Mouse (Mus musculus) kidney, embryonic 14.5 days (tissue): Measurements from ENCODE around the gene Ppp1r13b. TPM values are rescaled to one million over a fixed set of nuclear protein-coding genes. Genes with fewer than 3 reads are reported as not detected.

Source experiments
- ATAC-seq: fragments of 200-750 bp; cut with Nextera tagmentation; 2 replicates; pipeline ENCODE4 v1.8.0; 2017; ENCODE audit warnings: moderate number of reproducible peaks, mild to moderate bottlenecking, moderate TSS enrichment, moderate library complexity; ENCODE audit not compliant: low FRiP score, low TSS enrichment
- H3K27ac ChIP-seq: fragments of 300-500 bp; sonication (generic); 2 replicates; pipeline ENCODE4 v1.5.1; 2014; ENCODE audit warnings: low read depth, mild to moderate bottlenecking, low read length, moderate library complexity, mixed read lengths
- H3K27me3 ChIP-seq: fragments of 300-500 bp; sonication (generic); 2 replicates; pipeline ENCODE4 v1.6.1; 2014; ENCODE audit warnings: mild to moderate bottlenecking, low read length; ENCODE audit not compliant: control insufficient read depth, insufficient read depth
- H3K36me3 ChIP-seq: fragments of 300-500 bp; sonication (generic); 2 replicates; pipeline ENCODE4 v1.6.1; 2014; ENCODE audit warnings: low read length, mixed read lengths; ENCODE audit not compliant: control insufficient read depth, insufficient read depth
- H3K4me1 ChIP-seq: fragments of 300-500 bp; sonication (generic); 2 replicates; pipeline ENCODE4 v1.6.1; 2014; ENCODE audit warnings: low read length, mixed read lengths; ENCODE audit not compliant: control insufficient read depth, insufficient read depth
- H3K4me2 ChIP-seq: fragments of 300-500 bp; sonication (generic); replicated peaks from 2 replicates; pipeline ENCODE4 v1.6.1; 2014; ENCODE audit warnings: low read depth, mild to moderate bottlenecking, low read length
- H3K4me3 ChIP-seq: fragments of 300-500 bp; sonication (generic); 2 replicates; pipeline ENCODE4 v1.5.1; 2014; ENCODE audit warnings: mild to moderate bottlenecking, low read length
- H3K9ac ChIP-seq: fragments of 300-500 bp; sonication (generic); 2 replicates; pipeline ENCODE4 v1.6.1; 2014; ENCODE audit warnings: low read depth, mild to moderate bottlenecking, low read length, moderate library complexity
- H3K9me3 ChIP-seq: fragments of 300-500 bp; sonication (generic); 2 replicates; pipeline ENCODE4 v1.6.1; 2016; ENCODE audit warnings: low read length; ENCODE audit not compliant: control insufficient read depth
- WGBS: fragments of 180-500 bp; shearing (Covaris S2); extraction: QIAGEN DNeasy Blood & Tissue Kit; methylation state at CpG from one replicate; pipeline ENCODE4 v1.1.7; 2014; 5-methylcytosine and 5-hydroxymethylcytosine counted together
- polyA plus RNA-seq: library from polyadenylated mRNA; unstranded; fragments of >200 nt; fragmentation: Nextera tagmentation; extraction: Ambion mirVana; gene quantifications from 2 replicates; pipeline ENCODE4 v1.2.1, GENCODE M21; 2014

Gene Ppp1r13b
- polyA plus RNA-seq, 1 experiment from 2014 or later: 20.6 TPM

DNA sequence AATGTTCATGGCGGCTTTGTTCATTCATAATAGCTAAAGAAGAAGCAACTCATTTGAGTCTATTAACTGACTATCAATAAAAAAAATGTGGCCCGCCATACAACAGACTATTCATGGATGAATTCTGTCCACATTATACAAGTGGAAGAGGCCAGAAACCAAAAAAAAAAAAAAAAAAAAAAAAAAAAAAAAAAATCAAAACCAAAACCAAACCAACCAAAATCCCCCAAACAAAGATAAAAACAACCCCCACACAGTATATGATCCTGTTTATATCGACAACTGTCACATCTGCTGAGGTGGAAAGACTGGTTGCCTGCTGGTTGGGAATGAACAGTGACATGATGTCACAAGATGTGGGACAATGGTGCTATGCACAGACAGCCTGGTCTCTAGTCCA, 32.4 kb downstream of the Ppp1r13b start:
- H3K27ac ChIP-seq: no peak overlapping the region
- 91% methylated on average over 3 of the region's 3 CpGs for WGBS
- no peaks in the 10 kb centered on the region; the same call in 1 of the 2 replicates for H3K36me3 ChIP-seq
- H3K9me3 ChIP-seq: no peaks in the 10 kb centered on the region
- H3K4me2 ChIP-seq: no peak overlapping the region
- ATAC-seq: no peak
- no peak overlapping the region for H3K4me3 ChIP-seq
- H3K27me3 ChIP-seq: no peaks in the 10 kb centered on the region
- H3K9ac ChIP-seq: no peak overlapping the region
- no peaks in the 10 kb centered on the region for H3K4me1 ChIP-seq

DNA sequence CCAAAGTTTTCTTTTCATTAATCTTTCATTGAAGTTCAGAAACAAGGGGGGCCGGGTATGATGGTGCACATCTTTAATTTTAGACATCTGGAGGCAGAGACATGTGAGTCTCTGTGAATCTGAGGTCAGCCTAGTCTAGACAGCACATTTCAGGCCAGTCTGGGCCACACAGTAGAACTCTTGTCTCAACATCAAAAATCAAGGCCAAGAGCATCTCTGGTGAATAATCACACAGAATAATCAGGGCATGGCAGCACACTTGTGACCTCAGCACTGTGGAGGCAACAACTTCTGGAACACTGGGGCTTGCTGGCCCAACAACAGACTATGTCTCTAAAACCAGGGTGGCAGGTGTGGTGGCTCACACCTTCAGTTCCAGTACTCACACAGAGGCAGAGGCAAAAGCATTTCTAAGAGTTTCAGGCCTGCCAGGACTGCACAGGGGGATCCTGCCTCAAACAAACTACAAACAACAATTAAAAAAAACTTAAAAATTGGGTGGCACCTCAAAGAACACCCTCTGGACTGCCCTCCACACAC, 33.2 kb downstream of the Ppp1r13b start:
- no peak for ATAC-seq
- Histone ChIP-seq H3K4me3 (no peak overlapping the region), H3K9ac (no peak overlapping the region), H3K4me1 (no peaks in the 10 kb centered on the region), H3K36me3 (peaks cover 4% of the 10 kb centered on the region; the same call in 1 of the 2 replicates), H3K27ac (no peak overlapping the region), H3K27me3 (no peaks in the 10 kb centered on the region), H3K9me3 (no peaks in the 10 kb centered on the region), H3K4me2 (no peak overlapping the region)
- WGBS: 51% methylated on average over 1 of the region's 1 CpGs

DNA sequence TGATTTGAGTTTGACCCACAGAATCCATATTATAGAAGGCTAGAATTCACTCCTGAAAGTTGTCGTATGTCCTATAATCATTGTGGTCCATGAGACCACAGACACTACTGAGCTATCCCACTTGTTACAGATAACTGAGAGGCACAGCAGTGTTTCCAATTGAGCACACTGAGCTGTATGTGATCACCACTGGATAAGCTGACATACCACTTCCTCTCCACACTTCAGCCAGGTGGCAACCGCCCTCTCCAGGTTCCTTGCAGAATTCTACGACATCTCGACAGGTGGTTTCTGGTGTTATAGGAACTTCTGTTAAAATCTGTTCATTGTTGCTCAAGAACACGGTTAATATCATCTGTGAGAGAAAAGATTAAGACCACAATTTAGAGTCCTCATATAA, 35.8 kb downstream of the Ppp1r13b start:
- Histone ChIP-seq H3K4me2 (no peak overlapping the region), H3K27ac (no peak overlapping the region), H3K4me1 (no peaks in the 10 kb centered on the region), H3K9me3 (no peaks in the 10 kb centered on the region), H3K36me3 (peaks cover 8% of the 10 kb centered on the region; the same call in 1 of the 2 replicates), H3K9ac (no peak overlapping the region), H3K27me3 (no peaks in the 10 kb centered on the region), H3K4me3 (no peak overlapping the region)
- 89% methylated on average over 5 of the region's 5 CpGs for WGBS
- no peak for ATAC-seq

DNA sequence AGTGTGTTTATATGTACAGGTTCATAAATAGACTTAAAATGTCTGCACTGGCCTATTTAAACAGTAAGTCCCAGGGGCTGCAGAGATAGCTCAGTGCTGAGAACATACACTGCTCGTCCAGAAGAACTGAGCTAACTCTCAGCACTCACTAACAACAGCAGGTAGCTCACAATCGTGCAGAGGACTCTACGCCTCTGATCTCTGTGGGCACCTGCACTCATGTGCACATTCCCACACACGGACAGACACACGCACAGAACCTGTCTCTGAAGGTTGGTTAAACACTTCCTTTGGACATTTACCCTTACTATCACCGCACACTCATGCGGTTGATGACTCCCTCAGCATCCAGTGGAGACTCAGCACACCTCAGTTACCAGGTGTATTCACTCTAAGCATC, 37.1 kb downstream of the Ppp1r13b start:
- Histone ChIP-seq H3K4me2 (no peak overlapping the region), H3K27ac (no peak overlapping the region), H3K27me3 (no peaks in the 10 kb centered on the region), H3K4me3 (no peak overlapping the region), H3K4me1 (no peaks in the 10 kb centered on the region), H3K9me3 (no peaks in the 10 kb centered on the region), H3K9ac (no peak overlapping the region), H3K36me3 (peaks cover 12% of the 10 kb centered on the region; the same call in 1 of the 2 replicates)
- ATAC-seq: no peak
- WGBS: 90% methylated on average over 7 of the region's 7 CpGs

DNA sequence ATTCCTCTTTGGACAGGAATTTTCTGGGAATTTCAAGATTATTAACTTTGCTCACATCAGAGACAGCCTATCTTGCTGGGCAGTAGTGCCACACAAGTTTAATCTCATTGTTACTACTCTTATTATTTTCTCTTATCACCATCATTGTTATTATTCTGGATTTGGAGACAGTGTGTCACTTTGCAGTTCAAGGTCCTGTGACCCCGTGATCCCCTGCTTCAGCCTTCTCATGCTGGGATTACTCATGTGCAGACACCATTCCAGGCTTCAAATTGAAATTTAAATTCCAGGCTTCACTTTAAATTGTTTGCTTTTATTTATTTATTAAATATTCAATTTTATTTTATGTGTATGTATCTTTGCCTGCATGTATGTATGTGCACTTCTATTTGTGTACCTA, 38.1 kb downstream of the Ppp1r13b start:
- no peak overlapping the region for H3K4me2 ChIP-seq
- no peak overlapping the region for H3K9ac ChIP-seq
- no peak for ATAC-seq
- no peaks in the 10 kb centered on the region for H3K9me3 ChIP-seq
- 94% methylated on average over 1 of the region's 1 CpGs for WGBS
- H3K4me1 ChIP-seq: no peaks in the 10 kb centered on the region
- no peaks in the 10 kb centered on the region for H3K27me3 ChIP-seq
- H3K36me3 ChIP-seq: peaks cover 14% of the 10 kb centered on the region
- no peak overlapping the region for H3K27ac ChIP-seq
- H3K4me3 ChIP-seq: no peak overlapping the region

DNA sequence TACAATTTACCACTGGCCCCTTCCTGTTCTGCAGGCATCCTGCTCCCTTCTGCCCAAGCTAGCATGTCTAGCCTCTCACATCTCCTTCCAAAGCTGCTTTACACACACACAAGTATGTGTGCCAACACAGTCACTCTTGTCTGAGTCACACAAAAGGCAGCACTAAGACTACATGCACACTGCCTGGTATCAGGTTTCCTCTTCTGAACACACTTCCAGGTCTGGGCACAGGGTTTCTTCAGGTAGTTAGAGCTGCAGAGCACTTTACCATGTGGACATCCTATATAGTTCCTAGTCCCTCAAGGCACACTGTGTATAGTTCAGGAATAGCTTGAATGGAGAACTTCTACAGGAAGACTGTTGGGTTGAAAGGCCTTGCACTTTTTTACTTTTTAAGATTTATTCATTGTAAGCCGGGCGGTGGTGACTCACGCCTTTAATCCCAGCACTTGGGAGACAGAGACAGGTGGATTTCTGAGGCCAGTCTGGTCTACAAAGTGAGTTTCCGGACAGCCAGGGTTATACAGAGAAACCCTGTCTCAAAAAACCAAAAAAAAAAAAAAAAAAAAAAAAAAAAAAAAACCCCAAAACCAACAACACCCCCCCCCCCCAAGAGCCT, 43.6 kb downstream of the Ppp1r13b start:
- Histone ChIP-seq H3K27me3 (no peaks in the 10 kb centered on the region), H3K36me3 (peaks cover 17% of the 10 kb centered on the region), H3K4me2 (no peak overlapping the region), H3K27ac (no peak overlapping the region), H3K9ac (no peak overlapping the region), H3K9me3 (no peaks in the 10 kb centered on the region), H3K4me3 (no peak overlapping the region), H3K4me1 (no peaks in the 10 kb centered on the region)
- no peak for ATAC-seq
- 89% methylated on average over 4 of the region's 4 CpGs for WGBS

DNA sequence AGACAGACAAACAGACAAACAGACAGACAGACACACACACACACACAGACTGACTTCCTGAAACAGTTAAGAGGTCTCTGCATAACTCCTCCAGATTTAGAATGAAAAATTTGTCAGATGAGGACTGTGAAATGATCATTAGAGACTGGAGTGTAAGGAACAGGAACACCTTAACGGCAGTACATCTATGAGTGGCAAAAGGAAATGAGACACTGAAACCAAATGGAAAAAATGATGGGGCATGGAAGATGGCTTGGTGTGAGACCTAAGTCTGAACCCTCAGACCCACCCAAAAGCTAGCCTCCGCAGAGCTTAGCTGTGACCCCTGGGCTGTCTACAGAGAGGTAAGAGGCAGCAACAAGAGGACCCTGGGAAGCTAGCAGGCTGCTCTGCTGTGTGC, 52.5 kb downstream of the Ppp1r13b start:
- Histone ChIP-seq H3K36me3 (no peaks in the 10 kb centered on the region; the same call in 1 of the 2 replicates), H3K9ac (no peak overlapping the region), H3K4me2 (no peak overlapping the region), H3K27me3 (no peaks in the 10 kb centered on the region), H3K4me1 (no peaks in the 10 kb centered on the region), H3K4me3 (no peak overlapping the region), H3K9me3 (no peaks in the 10 kb centered on the region), H3K27ac (no peak overlapping the region)
- no peak for ATAC-seq
- WGBS: 97% methylated on average over 2 of the region's 2 CpGs

DNA sequence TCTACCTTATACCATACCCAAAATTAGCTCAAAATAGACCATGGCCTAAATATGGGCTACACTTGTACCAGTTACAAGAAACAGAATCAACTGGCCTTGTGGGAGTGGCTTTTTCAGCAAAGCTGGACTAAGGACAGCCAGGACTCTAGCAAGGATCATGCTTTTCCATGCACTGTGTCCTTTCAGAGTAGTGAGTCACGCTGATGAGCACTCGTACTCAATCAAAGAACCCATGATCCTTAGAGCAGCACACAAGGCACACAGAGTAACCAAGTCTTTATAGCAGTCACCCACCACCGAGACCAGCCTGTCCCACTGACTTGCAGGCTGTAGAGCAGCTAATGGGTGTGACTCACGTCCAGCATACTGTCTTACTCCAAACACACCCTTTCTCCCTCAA, 54.4 kb downstream of the Ppp1r13b start:
- Histone ChIP-seq H3K9me3 (no peaks in the 10 kb centered on the region), H3K4me3 (no peak overlapping the region), H3K27me3 (no peaks in the 10 kb centered on the region), H3K36me3 (no peaks in the 10 kb centered on the region; the same call in 1 of the 2 replicates), H3K4me1 (no peaks in the 10 kb centered on the region), H3K9ac (no peak overlapping the region), H3K4me2 (no peak overlapping the region), H3K27ac (no peak overlapping the region)
- no peak for ATAC-seq
- WGBS: 56% methylated on average over 4 of the region's 4 CpGs

DNA sequence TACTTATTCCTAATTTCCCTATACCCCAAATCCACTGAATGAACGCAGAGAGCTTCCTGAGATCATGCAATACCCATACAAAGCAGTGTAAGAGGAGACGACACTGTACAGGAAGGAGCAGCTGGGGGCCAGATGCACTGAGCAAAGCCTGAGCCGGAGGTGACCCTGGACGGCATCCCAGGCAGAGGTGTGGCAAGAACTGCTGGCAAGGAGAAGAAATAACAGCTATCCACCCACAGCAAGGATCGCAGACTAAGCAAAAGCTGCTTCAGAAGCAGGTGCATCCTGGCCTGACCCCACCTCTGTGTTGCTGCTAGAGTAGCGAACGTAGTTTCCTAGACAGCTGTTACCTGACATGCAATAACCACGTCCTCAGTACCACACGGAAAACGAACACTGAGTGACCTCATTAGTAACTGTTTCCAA, 54.9 kb downstream of the Ppp1r13b start:
- H3K4me1 ChIP-seq: no peaks in the 10 kb centered on the region
- H3K4me3 ChIP-seq: no peak overlapping the region
- H3K36me3 ChIP-seq: no peaks in the 10 kb centered on the region; the same call in 1 of the 2 replicates
- H3K9ac ChIP-seq: no peak overlapping the region
- H3K9me3 ChIP-seq: no peaks in the 10 kb centered on the region
- H3K4me2 ChIP-seq: no peak overlapping the region
- no peaks in the 10 kb centered on the region for H3K27me3 ChIP-seq
- no peak overlapping the region for H3K27ac ChIP-seq
- WGBS: 58% methylated on average over 10 of the region's 10 CpGs
- ATAC-seq: no peak
